Mouse (Mus musculus) CH12.LX (cell line): ENCODE data around the gene Dnm2. TPM values are rescaled to one million over a fixed set of nuclear protein-coding genes. Genes with fewer than 3 reads are reported as not detected.

Source experiments
- DNase-seq: peaks from one replicate; pipeline ENCODE4 v3.0.0-alpha.2; 2013; ENCODE audit errors: extremely low read depth
- H3K27ac ChIP-seq: 2 replicates; pipeline ENCODE4 v1.5.1; 2012; ENCODE audit warnings: low read depth, mild to moderate bottlenecking, control low read depth, moderate library complexity; ENCODE audit not compliant: insufficient read depth
- H3K27me3 ChIP-seq: replicated peaks from 2 replicates; pipeline ENCODE3; 2012; ENCODE audit warnings: inconsistent platforms
- H3K36me3 ChIP-seq, 2 experiments: replicated peaks in 1 of 2; 2 replicates each; pipeline versions ENCODE3 to v1.6.1; 2012; ENCODE audit warnings: inconsistent platforms in 1 of 2, low read length in 1 of 2, mild to moderate bottlenecking in 1 of 2, mixed read lengths in 1 of 2, moderate library complexity in 1 of 2; ENCODE audit not compliant: control insufficient read depth in 1 of 2, insufficient read depth in 1 of 2
- H3K4me1 ChIP-seq, 2 experiments: 2 replicates each; pipeline ENCODE4 v1.6.1; 2012; ENCODE audit warnings: inconsistent platforms in 1 of 2, moderate library complexity in 1 of 2; ENCODE audit not compliant: insufficient read depth in 2 of 2, control insufficient read depth in 1 of 2
- H3K4me2 ChIP-seq: 2 replicates; pipeline ENCODE4 v1.6.1; 2012; ENCODE audit warnings: low read depth, mild to moderate bottlenecking, control low read depth; ENCODE audit not compliant: poor library complexity, insufficient read depth, severe bottlenecking
- H3K4me3 ChIP-seq, 3 experiments: fragments of 150-350 bp in 1 of 3; sonication (generic) in 1 of 3; replicated peaks in 1 of 3; 2 replicates each; pipeline versions ENCODE3 to v1.5.1; 2011 to 2012; ENCODE audit warnings: low read depth in 2 of 3, low read length in 2 of 3, mild to moderate bottlenecking in 2 of 3, moderate library complexity in 2 of 3, control low read depth in 1 of 3, improper control_type of control experiment in 1 of 3, inconsistent platforms in 1 of 3, mixed read lengths in 1 of 3; ENCODE audit not compliant: poor library complexity in 1 of 3
- H3K79me2 ChIP-seq: replicated peaks from 2 replicates; pipeline ENCODE4 v1.6.1; 2012; ENCODE audit warnings: mild to moderate bottlenecking, moderate library complexity; ENCODE audit not compliant: control insufficient read depth, poor library complexity, insufficient read depth, severe bottlenecking; ENCODE audit errors: extremely low read depth
- H3K9ac ChIP-seq: 2 replicates; pipeline ENCODE4 v1.6.1; 2012; ENCODE audit warnings: low read depth, mild to moderate bottlenecking, control low read depth, moderate library complexity; ENCODE audit not compliant: insufficient read depth
- H3K9me3 ChIP-seq: replicated peaks from 2 replicates; pipeline ENCODE3; 2012; ENCODE audit warnings: low read length, inconsistent platforms, mixed read lengths
- CHD1 ChIP-seq: IDR thresholded peaks from 2 replicates; pipeline ENCODE4 v1.6.1; 2012; ENCODE audit warnings: low read depth, low read length, improper control_type of control experiment, inconsistent platforms
- CHD2 ChIP-seq: IDR thresholded peaks from 2 replicates; pipeline ENCODE4 v1.6.1; 2011; ENCODE audit warnings: low read length, improper control_type of control experiment
- CTCF ChIP-seq, 2 experiments: IDR thresholded peaks in 1 of 2; conservative IDR thresholded peaks in 1 of 2; 2 replicates each; pipeline ENCODE4 v1.5.1; 2011 to 2012; ENCODE audit warnings: low read depth in 2 of 2, low read length in 2 of 2, improper control_type of control experiment in 1 of 2, inconsistent platforms in 1 of 2, mild to moderate bottlenecking in 1 of 2, moderate library complexity in 1 of 2
- E2F4 ChIP-seq: IDR thresholded peaks from 2 replicates; pipeline ENCODE4 v1.6.1; 2011; ENCODE audit warnings: low read depth, low read length, improper control_type of control experiment; ENCODE audit not compliant: insufficient replicate concordance
- ELF1 ChIP-seq: IDR thresholded peaks from 2 replicates; pipeline ENCODE4 v1.6.1; 2014; ENCODE audit warnings: low read depth, mild to moderate bottlenecking, inconsistent platforms, low read length, improper control_type of control experiment
- EP300 ChIP-seq: IDR thresholded peaks from 2 replicates; pipeline ENCODE4 v1.6.1; 2011; ENCODE audit warnings: low read length, improper control_type of control experiment
- HCFC1 ChIP-seq: IDR thresholded peaks from 2 replicates; pipeline ENCODE4 v1.6.1; 2012; ENCODE audit warnings: low read depth, mild to moderate bottlenecking, inconsistent platforms, low read length, improper control_type of control experiment
- JUN ChIP-seq: IDR thresholded peaks from 2 replicates; pipeline ENCODE4 v1.6.1; 2011; ENCODE audit warnings: low read depth, mild to moderate bottlenecking, low read length, improper control_type of control experiment, moderate library complexity; ENCODE audit not compliant: insufficient read depth
- KAT2A ChIP-seq: IDR thresholded peaks from 2 replicates; pipeline ENCODE4 v1.6.1; 2012; ENCODE audit warnings: low read length, improper control_type of control experiment, inconsistent platforms; ENCODE audit not compliant: insufficient replicate concordance
- MAZ ChIP-seq: IDR thresholded peaks from 2 replicates; pipeline ENCODE4 v1.6.1; 2012; ENCODE audit warnings: low read depth, mild to moderate bottlenecking, inconsistent platforms, low read length, improper control_type of control experiment, moderate library complexity
- MEF2A ChIP-seq: IDR thresholded peaks from 2 replicates; pipeline ENCODE4 v1.6.1; 2014; ENCODE audit warnings: low read depth, mild to moderate bottlenecking, inconsistent platforms, low read length, improper control_type of control experiment, borderline replicate concordance
- MXI1 ChIP-seq: IDR thresholded peaks from 2 replicates; pipeline ENCODE4 v1.6.1; 2011; ENCODE audit warnings: mild to moderate bottlenecking, low read depth, low read length, improper control_type of control experiment
- NELFE ChIP-seq: IDR thresholded peaks from 2 replicates; pipeline ENCODE4 v1.6.1; 2011; ENCODE audit warnings: low read depth, low read length, improper control_type of control experiment
- NRF1 ChIP-seq: IDR thresholded peaks from 2 replicates; pipeline ENCODE4 v1.6.1; 2014; ENCODE audit warnings: low read depth, mild to moderate bottlenecking, inconsistent platforms, low read length, improper control_type of control experiment, moderate library complexity
- POLR2A ChIP-seq: IDR thresholded peaks from 2 replicates; pipeline ENCODE4 v1.6.1; 2011; ENCODE audit warnings: low read depth, mild to moderate bottlenecking, improper control_type of control experiment, low read length
- POLR2AphosphoS2 ChIP-seq: IDR thresholded peaks from 2 replicates; pipeline ENCODE4 v1.6.1; 2011; ENCODE audit warnings: low read depth, low read length, improper control_type of control experiment
- RAD21 ChIP-seq: IDR thresholded peaks from 2 replicates; pipeline ENCODE4 v1.6.1; 2011; ENCODE audit warnings: low read depth, mild to moderate bottlenecking, low read length, improper control_type of control experiment, moderate library complexity
- RCOR1 ChIP-seq: conservative IDR thresholded peaks from 2 replicates; pipeline ENCODE4 v1.6.1; 2012; ENCODE audit warnings: low read depth, mild to moderate bottlenecking, inconsistent platforms, low read length, improper control_type of control experiment
- SIN3A ChIP-seq: IDR thresholded peaks from 2 replicates; pipeline ENCODE4 v1.6.1; 2012; ENCODE audit warnings: low read length, improper control_type of control experiment, inconsistent platforms
- TBP ChIP-seq: conservative IDR thresholded peaks from 2 replicates; pipeline ENCODE4 v1.6.1; 2011; ENCODE audit warnings: low read depth, low read length, improper control_type of control experiment
- TCF12 ChIP-seq: IDR thresholded peaks from 2 replicates; pipeline ENCODE4 v1.6.1; 2014; ENCODE audit warnings: low read depth, mild to moderate bottlenecking, inconsistent platforms, low read length, improper control_type of control experiment
- UBTF ChIP-seq: IDR thresholded peaks from 2 replicates; pipeline ENCODE4 v1.6.1; 2012; ENCODE audit warnings: low read depth, mild to moderate bottlenecking, inconsistent platforms, low read length, improper control_type of control experiment, moderate library complexity
- USF1 ChIP-seq: IDR thresholded peaks from 2 replicates; pipeline ENCODE4 v1.6.1; 2014; ENCODE audit warnings: low read depth, mild to moderate bottlenecking, inconsistent platforms, low read length, improper control_type of control experiment
- dilution Hi-C: fragments of 300-500 bp; cut with MboI; formaldehyde crosslinking; loops from 2 replicates; pipeline ENCODE4 v1.14.3; 2020; ENCODE audit warnings: low sequenced_read_pairs; ENCODE audit not compliant: extremely low pct_unique_long_range_greater_than_20kb, extremely low pct_ligation_motif_present
- in situ Hi-C: fragments of 300-500 bp; cut with MboI; formaldehyde crosslinking; loops from 3 replicates; pipeline ENCODE4 v1.14.3; 2019; ENCODE audit warnings: low sequenced_read_pairs, low pct_ligation_motif_present, low pct_unique_long_range_greater_than_20kb, mixed read lengths
- polyA plus RNA-seq: library from polyadenylated mRNA; unstranded; fragments of >175 nt; gene quantifications from 2 replicates; pipeline ENCODE4 v1.2.1, GENCODE M21; 2012; ENCODE audit warnings: low read depth; ENCODE audit not compliant: insufficient read length
- total RNA-seq, 2 experiments: library from RNA; depleted of rRNA; stranded (reverse); fragments of 300-350 nt in 1 of 2; fragments of >200 nt in 1 of 2; gene quantifications; 2 replicates each; pipeline ENCODE4 v1.2.3; 2012 to 2014

The Dnm2 gene
- total and polyA plus RNA-seq, 3 experiments: 36.4 to 64.3 (median 55.4) TPM

DNA sequence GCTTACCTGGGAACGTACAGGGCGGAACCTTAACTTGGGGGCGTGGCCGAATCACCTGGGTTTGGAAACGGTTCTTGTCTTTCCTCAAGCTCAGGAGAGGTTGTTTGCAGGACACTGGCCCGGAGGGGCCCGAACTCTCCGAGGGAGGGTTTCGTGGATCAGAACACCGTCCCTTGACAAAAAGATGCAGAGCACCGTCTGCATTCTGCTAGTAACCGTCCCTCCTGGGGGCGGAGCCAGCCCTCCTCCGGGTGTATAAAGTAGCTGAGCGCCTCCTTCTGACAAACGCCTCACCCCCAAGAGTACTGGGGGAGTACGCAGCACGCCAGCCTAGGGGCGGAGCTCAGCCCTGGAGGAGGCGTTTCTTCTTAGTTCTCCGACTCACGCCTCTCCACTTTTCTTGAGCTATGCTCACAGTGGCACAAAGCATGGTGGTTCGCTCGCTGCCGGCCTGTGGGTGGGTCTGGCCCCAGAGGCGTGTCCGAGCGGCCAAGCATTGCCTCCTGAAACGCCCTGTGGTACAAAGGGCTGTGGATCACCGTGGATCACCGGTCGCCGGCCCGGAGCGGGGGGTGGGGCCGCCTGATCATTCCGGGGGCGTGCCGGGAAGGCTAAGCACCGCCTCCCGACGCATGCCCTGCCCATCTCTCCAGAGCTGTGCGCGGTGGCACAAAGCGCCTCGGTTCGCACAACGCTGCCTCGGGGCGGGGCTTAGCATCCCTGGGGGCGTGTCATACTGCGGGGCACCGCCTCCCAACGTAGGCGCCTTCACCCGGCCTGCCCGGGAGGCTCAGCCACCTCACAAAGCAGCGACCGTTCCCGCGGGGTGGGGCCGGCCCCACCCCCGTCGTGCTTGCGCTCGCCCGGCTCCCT, 121.4 kb downstream of the Dnm2 start:
- Histone ChIP-seq H3K9ac (peak overlapping the region; percentile 45; the same call in 1 of the 2 replicates), H3K36me3 (peaks cover 4 to 24% of the 10 kb centered on the region in 2 experiments), H3K4me3 (peak overlapping the region; percentile 61 to 82 (median 74)), H3K4me1 (peaks cover 5 to 29% of the 10 kb centered on the region in 2 experiments; a peak in 3 of 4 replicates), H3K9me3 (no peaks in the 10 kb centered on the region), H3K27ac (peak overlapping the region; percentile 67), H3K79me2 (peaks cover 25% of the 10 kb centered on the region), H3K27me3 (no peaks in the 10 kb centered on the region), H3K4me2 (peak overlapping the region; percentile 69)
- DNase-seq: peak; percentile 97
- in situ Hi-C loops (loop anchor here (5.0 kb wide), 1 partner anchor 46 kb away; the partner anchor contains the start of genes Timm29 and Yipf2), dilution Hi-C loops (no loop called here)
- TF ChIP-seq NELFE: 0 out of 2 replicates have a peak, but pooled peaks have one; percentile 16
- 0 out of 2 replicates have a peak, but pooled peaks have one; percentile 37 for TF ChIP-seq CHD2
- peak; percentile 84 for TF ChIP-seq NRF1
- peak; percentile 41; the same call in 1 of the 2 replicates for TF ChIP-seq TCF12
- no peak for TF ChIP-seq JUN
- TF ChIP-seq MXI1: peak; percentile 63
- TF ChIP-seq RCOR1: no peak
- TF ChIP-seq MEF2A: peak; percentile 32; the same call in 1 of the 2 replicates
- TF ChIP-seq KAT2A: no peak
- peak; percentile 82; the same call in 1 of the 2 replicates for TF ChIP-seq MAZ
- peak; percentile 84 for TF ChIP-seq TBP
- TF ChIP-seq USF1: no peak
- TF ChIP-seq CHD1: no peak
- peak in 1 of 2 experiments; percentile 36; a peak in 2 of 4 replicates for TF ChIP-seq CTCF (conservative IDR thresholded peaks at IDR 0.05 in 1 of 2, IDR thresholded peaks at IDR 0.05 in 1 of 2; ENCODE audit: low read depth in 2 of 2, low read length in 2 of 2)
- TF ChIP-seq HCFC1: peak; percentile 55
- TF ChIP-seq SIN3A: peak; percentile 67
- TF ChIP-seq E2F4: no peak
- no peak; the same call in 1 of the 2 replicates for TF ChIP-seq RAD21
- TF ChIP-seq EP300: no peak
- TF ChIP-seq POLR2AphosphoS2: no peak
- TF ChIP-seq ELF1: no peak
- peak; percentile 53; the same call in 1 of the 2 replicates for TF ChIP-seq UBTF
- peak; percentile 51; the same call in 1 of the 2 replicates for TF ChIP-seq POLR2A
